Mouse (Mus musculus) left cerebral cortex, postnatal 25 days (tissue): ENCODE data around the gene Prr15l. TPM values are rescaled to one million over a fixed set of nuclear protein-coding genes. Genes with fewer than 3 reads are reported as not detected.

ENCODE experiments used
- total RNA-seq, 2 experiments: library from RNA; stranded (reverse); gene quantifications; 2 replicates each; pipeline ENCODE4 v1.2.3; 2021

Gene Prr15l
- total RNA-seq, 2 experiments from 2014 or later = not detected

Other genes starting within 250 kb of the Prr15l start
- 10 to 100 TPM; 43.3 to 47.3 TPM for gene Snx11, start 150.5 kb upstream of the Prr15l start, total RNA-seq
- gene Cbx1, start 139.0 kb upstream of the Prr15l start, total RNA-seq = 10 to 100 TPM; 47.0 to 47.7 TPM
- 100 to 1,000 TPM; 258 to 264 TPM for gene Nfe2l1, start 98.1 kb upstream of the Prr15l start, total RNA-seq
- gene Copz2, start 78.2 kb upstream of the Prr15l start, total RNA-seq = 1 to 10 TPM; 3.8 to 6.0 TPM
- 10 to 100 TPM; 28.1 to 32.3 TPM for gene Cdk5rap3, start 11.6 kb upstream of the Prr15l start, total RNA-seq
- 10 to 100 TPM; 37.4 to 37.5 TPM for gene Pnpo, start 15.9 kb downstream of the Prr15l start, total RNA-seq
- 10 to 100 TPM; 12.8 to 13.5 TPM for gene Sp2, start 54.9 kb downstream of the Prr15l start, total RNA-seq
- gene Sp6, start 85.3 kb downstream of the Prr15l start, total RNA-seq = 1 to 10 TPM; 2.1 to 2.2 TPM
- gene Scrn2, start 101.8 kb downstream of the Prr15l start, total RNA-seq = 1 to 10 TPM; 3.6 to 3.7 TPM
- gene Lrrc46, start 113.3 kb downstream of the Prr15l start, total RNA-seq = under 1 TPM; 0.66 to 0.71 TPM
- 10 to 100 TPM; 67.9 to 68.8 TPM for gene Mrpl10, start 113.5 kb downstream of the Prr15l start, total RNA-seq
- 10 to 100 TPM; 11.2 to 15.3 TPM for gene Osbpl7, start 122.5 kb downstream of the Prr15l start, total RNA-seq
- gene Tbx21, start 187.2 kb downstream of the Prr15l start, total RNA-seq = under 1 TPM; 0.18 to 0.30 TPM
- gene Tbkbp1, start 223.4 kb downstream of the Prr15l start, total RNA-seq = 10 to 100 TPM; 45.7 to 47.7 TPM